Mouse (Mus musculus) testis, adult 2 months (tissue): ENCODE results near the gene Nol10.

Experiments
- CTCF ChIP-seq: fragments of 200-500 bp; IDR thresholded peaks from 2 replicates; pipeline ENCODE4 v1.5.1; 2012; ENCODE audit warnings: low read depth, mild to moderate bottlenecking, inconsistent platforms, low read length, moderate library complexity; ENCODE audit not compliant: control insufficient read depth, insufficient read depth, insufficient replicate concordance
- POLR2A ChIP-seq: fragments of 200-500 bp; IDR thresholded peaks from 2 replicates; pipeline ENCODE4 v1.6.1; 2012; ENCODE audit warnings: low read depth, mild to moderate bottlenecking, inconsistent platforms, low read length, moderate library complexity; ENCODE audit not compliant: control insufficient read depth

- no peak for TF ChIP-seq CTCF
- TF ChIP-seq POLR2A, result no peak
Measured at GRCm38 (mm10) chr12:17425254-17426169, 77.3 kb downstream of the Nol10 start.
